Mouse (Mus musculus): ENCODE measurements around the gene Ablim2. TPM values are rescaled to one million over a fixed set of nuclear protein-coding genes. Genes with fewer than 3 reads are reported as not detected.

Ablim2 gene
- polyA plus RNA-seq, 1 experiment from 2014 or later: 1.3 TPM

GRCm38 (mm10) chr5:35741225-35741820 lies 16.4 kb upstream of the Ablim2 start:
- H3K9me3 ChIP-seq: no peaks in the 10 kb centered on the region
- H3K9ac ChIP-seq: no peak overlapping the region
- no peak overlapping the region for H3K4me2 ChIP-seq
- no peak overlapping the region for H3K27ac ChIP-seq
- H3K36me3 ChIP-seq (replicated peaks): no peaks in the 10 kb centered on the region
- H3K4me3 ChIP-seq (replicated peaks): no peak overlapping the region
- 47% methylated on average over 13 of the region's 13 CpGs for WGBS
- H3K4me1 ChIP-seq: 0 out of 2 replicates have a peak, but pooled peaks cover 4% of the 10 kb centered on the region
- no peak for ATAC-seq (ENCODE audit: low FRiP score)
- H3K27me3 ChIP-seq: peaks cover 32% of the 10 kb centered on the region

GRCm38 (mm10) chr5:35743238-35743951 lies 14.3 kb upstream of the Ablim2 start:
- Histone ChIP-seq H3K4me3 (replicated peaks) (no peak overlapping the region), H3K4me2 (no peak overlapping the region), H3K4me1 (no peaks in the 10 kb centered on the region), H3K9ac (no peak overlapping the region), H3K27me3 (peaks cover 32% of the 10 kb centered on the region), H3K36me3 (replicated peaks) (no peaks in the 10 kb centered on the region), H3K9me3 (no peaks in the 10 kb centered on the region), H3K27ac (no peak overlapping the region)
- 76% methylated on average over 8 of the region's 8 CpGs for WGBS
- ATAC-seq (ENCODE audit: low FRiP score): no peak

GRCm38 (mm10) chr5:35743990-35744722 lies 13.5 kb upstream of the Ablim2 start:
- ATAC-seq (ENCODE audit: low FRiP score): no peak
- Histone ChIP-seq H3K27me3 (peaks cover 28% of the 10 kb centered on the region), H3K36me3 (replicated peaks) (no peaks in the 10 kb centered on the region), H3K9ac (no peak overlapping the region), H3K27ac (no peak overlapping the region), H3K4me2 (no peak overlapping the region), H3K4me1 (no peaks in the 10 kb centered on the region), H3K4me3 (replicated peaks) (no peak overlapping the region), H3K9me3 (no peaks in the 10 kb centered on the region)
- 83% methylated on average over 7 of the region's 7 CpGs for WGBS

GRCm38 (mm10) chr5:35745406-35745805 lies 12.3 kb upstream of the Ablim2 start:
- H3K4me1 ChIP-seq: no peaks in the 10 kb centered on the region
- 84% methylated on average over 5 of the region's 5 CpGs for WGBS
- peaks cover 16% of the 10 kb centered on the region for H3K27me3 ChIP-seq
- H3K27ac ChIP-seq: no peak overlapping the region
- no peak for ATAC-seq (ENCODE audit: low FRiP score)
- no peaks in the 10 kb centered on the region for H3K36me3 ChIP-seq (replicated peaks)
- H3K9ac ChIP-seq: no peak overlapping the region
- no peaks in the 10 kb centered on the region for H3K9me3 ChIP-seq
- no peak overlapping the region for H3K4me2 ChIP-seq
- H3K4me3 ChIP-seq (replicated peaks): no peak overlapping the region

- Histone ChIP-seq H3K4me3 (replicated peaks) (no peak overlapping the region), H3K27ac (no peak overlapping the region), H3K4me2 (no peak overlapping the region), H3K4me1 (no peaks in the 10 kb centered on the region), H3K9ac (no peak overlapping the region), H3K36me3 (replicated peaks) (no peaks in the 10 kb centered on the region), H3K27me3 (peaks cover under 1% of the 10 kb centered on the region; the same call in 1 of the 2 replicates), H3K9me3 (no peaks in the 10 kb centered on the region)
- no peak for ATAC-seq (ENCODE audit: low FRiP score)
- WGBS: 32% methylated on average over 4 of the region's 4 CpGs
Observed at GRCm38 (mm10) chr5:35746910-35747309, 10.8 kb upstream of the Ablim2 start.

- WGBS: 68% methylated on average over 3 of the region's 3 CpGs
- Histone ChIP-seq H3K4me2 (no peak overlapping the region), H3K27me3 (no peaks in the 10 kb centered on the region; the same call in 1 of the 2 replicates), H3K9me3 (no peaks in the 10 kb centered on the region), H3K9ac (no peak overlapping the region), H3K4me1 (no peaks in the 10 kb centered on the region), H3K27ac (no peak overlapping the region), H3K4me3 (replicated peaks) (no peak overlapping the region), H3K36me3 (replicated peaks) (no peaks in the 10 kb centered on the region)
- ATAC-seq (ENCODE audit: low FRiP score): no peak
Observed at GRCm38 (mm10) chr5:35749416-35749815, 8.3 kb upstream of the Ablim2 start.

- Histone ChIP-seq H3K27ac (no peak overlapping the region), H3K4me1 (no peaks in the 10 kb centered on the region), H3K9me3 (no peaks in the 10 kb centered on the region), H3K4me3 (replicated peaks) (no peak overlapping the region), H3K27me3 (no peaks in the 10 kb centered on the region; the same call in 1 of the 2 replicates), H3K4me2 (no peak overlapping the region), H3K36me3 (replicated peaks) (no peaks in the 10 kb centered on the region), H3K9ac (no peak overlapping the region)
- no peak for ATAC-seq (ENCODE audit: low FRiP score)
- 76% methylated on average over 1 of the region's 1 CpGs for WGBS
Observed at GRCm38 (mm10) chr5:35750026-35750425, 7.7 kb upstream of the Ablim2 start.

GRCm38 (mm10) chr5:35751016-35751415 lies 6.7 kb upstream of the Ablim2 start:
- Histone ChIP-seq H3K36me3 (replicated peaks) (no peaks in the 10 kb centered on the region), H3K27me3 (peaks cover 6% of the 10 kb centered on the region), H3K9me3 (no peaks in the 10 kb centered on the region), H3K4me3 (replicated peaks) (no peak overlapping the region), H3K9ac (no peak overlapping the region), H3K4me2 (no peak overlapping the region), H3K4me1 (no peaks in the 10 kb centered on the region), H3K27ac (no peak overlapping the region)
- 85% methylated on average over 7 of the region's 7 CpGs for WGBS
- no peak for ATAC-seq (ENCODE audit: low FRiP score)

GRCm38 (mm10) chr5:35755131-35755733 lies 2.4 kb upstream of the Ablim2 start:
- H3K9me3 ChIP-seq: no peaks in the 10 kb centered on the region
- no peak overlapping the region for H3K27ac ChIP-seq
- H3K4me2 ChIP-seq: no peak overlapping the region
- H3K36me3 ChIP-seq (replicated peaks): no peaks in the 10 kb centered on the region
- no peak overlapping the region for H3K4me3 ChIP-seq (replicated peaks)
- H3K9ac ChIP-seq: no peak overlapping the region
- WGBS: 31% methylated on average over 5 of the region's 5 CpGs
- H3K4me1 ChIP-seq: peaks cover 15% of the 10 kb centered on the region
- peaks cover 42% of the 10 kb centered on the region for H3K27me3 ChIP-seq
- ATAC-seq (ENCODE audit: low FRiP score): no peak

- no peak overlapping the region for H3K4me3 ChIP-seq (replicated peaks)
- H3K27ac ChIP-seq: no peak overlapping the region
- WGBS: 73% methylated on average over 4 of the region's 4 CpGs
- H3K4me1 ChIP-seq: peaks cover 15% of the 10 kb centered on the region
- no peaks in the 10 kb centered on the region for H3K36me3 ChIP-seq (replicated peaks)
- H3K27me3 ChIP-seq: peaks cover 50% of the 10 kb centered on the region
- ATAC-seq (ENCODE audit: low FRiP score): no peak
- H3K9ac ChIP-seq: no peak overlapping the region
- H3K9me3 ChIP-seq: no peaks in the 10 kb centered on the region
- no peak overlapping the region for H3K4me2 ChIP-seq
Observed at GRCm38 (mm10) chr5:35756020-35756419, 1.7 kb upstream of the Ablim2 start.

GRCm38 (mm10) chr5:35756997-35757638 lies 562 bp upstream of the Ablim2 start:
- H3K4me3 ChIP-seq (replicated peaks): peak overlapping the region; percentile 56
- peak; percentile 31 for ATAC-seq (ENCODE audit: low FRiP score)
- no peaks in the 10 kb centered on the region for H3K9me3 ChIP-seq
- H3K4me2 ChIP-seq: peak overlapping the region; percentile 96
- H3K27me3 ChIP-seq: peaks cover 60% of the 10 kb centered on the region
- H3K9ac ChIP-seq: peak overlapping the region; percentile 57
- H3K36me3 ChIP-seq (replicated peaks): no peaks in the 10 kb centered on the region
- H3K4me1 ChIP-seq: peaks cover 15% of the 10 kb centered on the region
- WGBS: 5% methylated on average over 24 of the region's 26 CpGs
- 0 out of 2 replicates have a peak overlapping the region, but pooled peaks have one; percentile 42 for H3K27ac ChIP-seq

Measured in forebrain, embryonic 12.5 days (tissue).